8 mouse cellular contexts compared by ENCODE assay signal in genomic region chr2:75590175-75590574, GRCm38 (mm10).
DNase-seq lines count a peak whose midpoint lies in the region; ATAC-seq and TF ChIP-seq lines count a peak whose summit lies in the region.

No protein-coding gene starts in this region.

- H3K27ac ChIP-seq in embryonic facial prominence, embryonic 14.5 days (replicated peaks; ENCODE audit: low read depth, low read length) = no peak overlapping the region
- H3K27ac ChIP-seq in limb, embryonic 14.5 days (replicated peaks; ENCODE audit: low read depth, low read length) = no peak overlapping the region
- no peak overlapping the region for H3K27ac ChIP-seq in midbrain, embryonic 16.5 days (ENCODE audit: low read length)

- peak; percentile 55; the same call in 1 of the 2 replicates for ATAC-seq in embryonic facial prominence, embryonic 14.5 days (ENCODE audit: low read depth)
- peak; percentile 56; the same call in 1 of the 2 replicates for ATAC-seq in limb, embryonic 14.5 days (ENCODE audit: low FRiP score, low read depth)
- ATAC-seq in midbrain, embryonic 16.5 days = peak; percentile 55; the same call in 1 of the 2 replicates

- TF ChIP-seq POLR2A in limb, embryonic 14.5 days (IDR thresholded peaks at IDR 0.05; ENCODE audit: borderline replicate concordance, extremely low read depth, insufficient read depth, insufficient read length) = no peak

- peaks cover 8% of the 10 kb centered on the region for H3K4me1 ChIP-seq in embryonic facial prominence, embryonic 14.5 days (ENCODE audit: control insufficient read depth, insufficient read depth, low read length)
- peaks cover 6% of the 10 kb centered on the region; the same call in 1 of the 2 replicates for H3K4me1 ChIP-seq in limb, embryonic 14.5 days (ENCODE audit: control insufficient read depth, insufficient read depth, low read length)
- H3K4me1 ChIP-seq in midbrain, embryonic 16.5 days (ENCODE audit: control insufficient read depth, insufficient read depth, low read length) = no peaks in the 10 kb centered on the region; the same call in 1 of the 2 replicates

- peak overlapping the region; percentile 42 for H3K4me2 ChIP-seq in embryonic facial prominence, embryonic 14.5 days (ENCODE audit: low read depth, low read length)
- 0 out of 2 replicates have a peak overlapping the region, but pooled peaks have one; percentile 35 for H3K4me2 ChIP-seq in limb, embryonic 14.5 days (replicated peaks; ENCODE audit: low read depth, low read length, severe bottlenecking)
- H3K4me2 ChIP-seq in midbrain, embryonic 16.5 days (ENCODE audit: low read length) = 0 out of 2 replicates have a peak overlapping the region, but pooled peaks have one; percentile 38

- H3K9me3 ChIP-seq in embryonic facial prominence, embryonic 14.5 days (ENCODE audit: control insufficient read depth, low read length) = no peaks in the 10 kb centered on the region
- no peaks in the 10 kb centered on the region for H3K9me3 ChIP-seq in limb, embryonic 14.5 days (ENCODE audit: control insufficient read depth, low read length)
- H3K9me3 ChIP-seq in midbrain, embryonic 16.5 days (replicated peaks; ENCODE audit: control insufficient read depth, low read length, poor library complexity, severe bottlenecking) = no peaks in the 10 kb centered on the region

- no peaks in the 10 kb centered on the region for H3K36me3 ChIP-seq in embryonic facial prominence, embryonic 14.5 days (ENCODE audit: control insufficient read depth, insufficient read depth, low read length)
- H3K36me3 ChIP-seq in limb, embryonic 14.5 days (ENCODE audit: control insufficient read depth, insufficient read depth, low read length) = no peaks in the 10 kb centered on the region
- no peaks in the 10 kb centered on the region for H3K36me3 ChIP-seq in midbrain, embryonic 16.5 days (ENCODE audit: control insufficient read depth, insufficient read depth, low read length)

- 4% methylated on average over 10 of the region's 10 CpGs for WGBS in embryonic facial prominence, embryonic 14.5 days
- WGBS in limb, embryonic 14.5 days = 7% methylated on average over 10 of the region's 10 CpGs
- 8% methylated on average over 10 of the region's 10 CpGs for WGBS in midbrain, embryonic 16.5 days

- peak; percentile 80 for DNase-seq in A20 (ENCODE audit: low read depth, low spot score)
- peak; percentile 68 to 77 for DNase-seq in adrenal gland, postnatal 4 days (ENCODE audit: low spot score in 2 of 2)
- DNase-seq in embryonic facial prominence, embryonic 14.5 days (ENCODE audit: low spot score) = peak; percentile 90
- DNase-seq in heart, adult 9 months (ENCODE audit: low spot score in 2 of 2) = peak; percentile 80 to 85
- DNase-seq in kidney, adult 9 months = peak; percentile 94
- peak; percentile 80 for DNase-seq in limb, embryonic 14.5 days (ENCODE audit: low spot score)
- DNase-seq in spleen, adult 18-20 months = peak; percentile 61 to 85

- H3K9ac ChIP-seq in embryonic facial prominence, embryonic 14.5 days (ENCODE audit: low read depth, low read length) = no peak overlapping the region
- no peak overlapping the region for H3K9ac ChIP-seq in limb, embryonic 14.5 days (ENCODE audit: low read depth, low read length, severe bottlenecking)
- H3K9ac ChIP-seq in midbrain, embryonic 16.5 days (ENCODE audit: low read depth, low read length) = no peak overlapping the region; the same call in 1 of the 2 replicates

- peaks cover 33% of the 10 kb centered on the region for H3K27me3 ChIP-seq in embryonic facial prominence, embryonic 14.5 days (replicated peaks; ENCODE audit: control insufficient read depth, insufficient read depth, low read length)
- H3K27me3 ChIP-seq in limb, embryonic 14.5 days (ENCODE audit: control insufficient read depth, insufficient read depth, low read length) = peaks cover 45% of the 10 kb centered on the region
- no peaks in the 10 kb centered on the region for H3K27me3 ChIP-seq in midbrain, embryonic 16.5 days (ENCODE audit: control insufficient read depth, insufficient read depth, low read depth, low read length)

- H3K4me3 ChIP-seq in embryonic facial prominence, embryonic 14.5 days (ENCODE audit: low read depth, low read length) = 0 out of 2 replicates have a peak overlapping the region, but pooled peaks have one; percentile 13
- no peak overlapping the region for H3K4me3 ChIP-seq in limb, embryonic 14.5 days (replicated peaks; ENCODE audit: low read length)
- H3K4me3 ChIP-seq in midbrain, embryonic 16.5 days (ENCODE audit: low read depth, low read length) = no peak overlapping the region
